Mouse (Mus musculus): Measurements from ENCODE around the gene Hif3a. TPM values are rescaled to one million over a fixed set of nuclear protein-coding genes. Genes with fewer than 3 reads are reported as not detected.
"Not testable (repeated sequence)": the region's sequence is repeated elsewhere in the genome, so short reads cannot be mapped to it uniquely, and the experiment has no call there.

Gene Hif3a
- polyA plus RNA-seq, 1 experiment from 2014 or later = 7.6 TPM

- no peaks in the 10 kb centered on the region for H3K9me3 ChIP-seq (ENCODE audit: control insufficient read depth, low read length)
- WGBS = 71% methylated on average over 23 of the region's 23 CpGs
- no peak within 1 kb of the TSS for H3K4me2 ChIP-seq (ENCODE audit: low read depth)
- H3K4me1 ChIP-seq (ENCODE audit: control insufficient read depth, insufficient read depth, low read length) = no peaks in the 10 kb centered on the region
- no peak within 1 kb of the TSS for H3K27ac ChIP-seq (ENCODE audit: low read depth, low read length)
- no peak within 1 kb of the TSS for H3K9ac ChIP-seq (ENCODE audit: low read length)
- DNase-seq (ENCODE audit: low spot score) (peak; percentile 55), ATAC-seq (ENCODE audit: insufficient read depth, low FRiP score, low TSS enrichment) (peak; percentile 67)
- H3K4me3 ChIP-seq (ENCODE audit: low read depth, low read length) = no peak within 1 kb of the TSS
- H3K36me3 ChIP-seq (ENCODE audit: control insufficient read depth, insufficient read depth, low read length) = no peaks in the 10 kb centered on the region
- H3K27me3 ChIP-seq (ENCODE audit: control insufficient read depth, insufficient read depth, low read length) = no peaks in the 10 kb centered on the region
Observed at GRCm38 (mm10) chr7:17073904-17074615, 11.8 kb upstream of the Hif3a start, which contains the start of gene Psg16. Gene Psg16 (plus strand): TSS chr7:17074040.

GRCm38 (mm10) chr7:17073513-17073903, 11.3 kb upstream of the Hif3a start:
- Histone ChIP-seq H3K27ac (ENCODE audit: low read depth, low read length) (no peak overlapping the region), H3K9me3 (ENCODE audit: control insufficient read depth, low read length) (no peaks in the 10 kb centered on the region), H3K4me3 (ENCODE audit: low read depth, low read length) (no peak overlapping the region), H3K27me3 (ENCODE audit: control insufficient read depth, insufficient read depth, low read length) (no peaks in the 10 kb centered on the region), H3K4me1 (ENCODE audit: control insufficient read depth, insufficient read depth, low read length) (no peaks in the 10 kb centered on the region), H3K9ac (ENCODE audit: low read length) (no peak overlapping the region), H3K36me3 (ENCODE audit: control insufficient read depth, insufficient read depth, low read length) (no peaks in the 10 kb centered on the region), H3K4me2 (ENCODE audit: low read depth) (no peak overlapping the region)
- DNase-seq (ENCODE audit: low spot score) (no peak), ATAC-seq (ENCODE audit: insufficient read depth, low FRiP score, low TSS enrichment) (no peak)
- 53% methylated on average over 5 of the region's 5 CpGs for WGBS

- not testable (repeated sequence) for H3K9me3 ChIP-seq (ENCODE audit: control insufficient read depth, low read length); H3K9ac ChIP-seq (ENCODE audit: low read length); H3K4me1 ChIP-seq (ENCODE audit: control insufficient read depth, insufficient read depth, low read length); DNase-seq (ENCODE audit: low spot score); H3K4me2 ChIP-seq (ENCODE audit: low read depth); H3K4me3 ChIP-seq (ENCODE audit: low read depth, low read length); H3K36me3 ChIP-seq (ENCODE audit: control insufficient read depth, insufficient read depth, low read length); ATAC-seq (ENCODE audit: insufficient read depth, low FRiP score, low TSS enrichment); H3K27me3 ChIP-seq (ENCODE audit: control insufficient read depth, insufficient read depth, low read length); H3K27ac ChIP-seq (ENCODE audit: low read depth, low read length)
- 71% methylated on average over 5 of the region's 5 CpGs for WGBS
Observed at GRCm38 (mm10) chr7:17067651-17068050, 5.4 kb upstream of the Hif3a start.

GRCm38 (mm10) chr7:17067000-17067399, 4.8 kb upstream of the Hif3a start:
- no peak overlapping the region for H3K4me2 ChIP-seq (ENCODE audit: low read depth)
- DNase-seq (ENCODE audit: low spot score) (no peak), ATAC-seq (ENCODE audit: insufficient read depth, low FRiP score, low TSS enrichment) (no peak)
- no peak overlapping the region for H3K9ac ChIP-seq (ENCODE audit: low read length)
- H3K9me3 ChIP-seq (ENCODE audit: control insufficient read depth, low read length) = no peaks in the 10 kb centered on the region
- no peak overlapping the region for H3K27ac ChIP-seq (ENCODE audit: low read depth, low read length)
- no peaks in the 10 kb centered on the region for H3K36me3 ChIP-seq (ENCODE audit: control insufficient read depth, insufficient read depth, low read length)
- no peak overlapping the region for H3K4me3 ChIP-seq (ENCODE audit: low read depth, low read length)
- H3K4me1 ChIP-seq (ENCODE audit: control insufficient read depth, insufficient read depth, low read length) = no peaks in the 10 kb centered on the region
- H3K27me3 ChIP-seq (ENCODE audit: control insufficient read depth, insufficient read depth, low read length) = no peaks in the 10 kb centered on the region

- no peak overlapping the region for H3K9ac ChIP-seq (ENCODE audit: low read length)
- WGBS = 15% methylated on average over 2 of the region's 2 CpGs
- no peaks in the 10 kb centered on the region for H3K27me3 ChIP-seq (ENCODE audit: control insufficient read depth, insufficient read depth, low read length)
- H3K4me3 ChIP-seq (ENCODE audit: low read depth, low read length) = no peak overlapping the region
- H3K4me2 ChIP-seq (ENCODE audit: low read depth) = no peak overlapping the region
- no peak for ATAC-seq (ENCODE audit: insufficient read depth, low FRiP score, low TSS enrichment)
- DNase-seq (ENCODE audit: low spot score) = peak; percentile 75
- H3K9me3 ChIP-seq (ENCODE audit: control insufficient read depth, low read length) = no peaks in the 10 kb centered on the region
- no peaks in the 10 kb centered on the region for H3K36me3 ChIP-seq (ENCODE audit: control insufficient read depth, insufficient read depth, low read length)
- H3K27ac ChIP-seq (ENCODE audit: low read depth, low read length) = no peak overlapping the region
- no peaks in the 10 kb centered on the region for H3K4me1 ChIP-seq (ENCODE audit: control insufficient read depth, insufficient read depth, low read length)
Observed at GRCm38 (mm10) chr7:17066412-17066811, 4.2 kb upstream of the Hif3a start.

GRCm38 (mm10) chr7:17065620-17066019, 3.4 kb upstream of the Hif3a start:
- Histone ChIP-seq H3K4me2 (ENCODE audit: low read depth) (no peak overlapping the region), H3K9ac (ENCODE audit: low read length) (no peak overlapping the region), H3K4me1 (ENCODE audit: control insufficient read depth, insufficient read depth, low read length) (no peaks in the 10 kb centered on the region), H3K27ac (ENCODE audit: low read depth, low read length) (no peak overlapping the region), H3K9me3 (ENCODE audit: control insufficient read depth, low read length) (no peaks in the 10 kb centered on the region), H3K27me3 (ENCODE audit: control insufficient read depth, insufficient read depth, low read length) (no peaks in the 10 kb centered on the region), H3K36me3 (ENCODE audit: control insufficient read depth, insufficient read depth, low read length) (no peaks in the 10 kb centered on the region), H3K4me3 (ENCODE audit: low read depth, low read length) (no peak overlapping the region)
- WGBS = 85% methylated on average over 9 of the region's 9 CpGs
- DNase-seq (ENCODE audit: low spot score) = no peak
- ATAC-seq (ENCODE audit: insufficient read depth, low FRiP score, low TSS enrichment) = no peak

GRCm38 (mm10) chr7:17062845-17063244, 618 bp upstream of the Hif3a start:
- H3K36me3 ChIP-seq (ENCODE audit: control insufficient read depth, insufficient read depth, low read length) = no peaks in the 10 kb centered on the region
- no peaks in the 10 kb centered on the region for H3K9me3 ChIP-seq (ENCODE audit: control insufficient read depth, low read length)
- no peak for DNase-seq (ENCODE audit: low spot score)
- H3K27me3 ChIP-seq (ENCODE audit: control insufficient read depth, insufficient read depth, low read length) = no peaks in the 10 kb centered on the region
- H3K27ac ChIP-seq (ENCODE audit: low read depth, low read length) = no peak overlapping the region
- peaks cover 4% of the 10 kb centered on the region; the same call in 1 of the 2 replicates for H3K4me1 ChIP-seq (ENCODE audit: control insufficient read depth, insufficient read depth, low read length)
- H3K9ac ChIP-seq (ENCODE audit: low read length) = peak overlapping the region; percentile 14; the same call in 1 of the 2 replicates
- peak overlapping the region; percentile 36 for H3K4me3 ChIP-seq (ENCODE audit: low read depth, low read length)
- peak; percentile 10; the same call in 1 of the 2 replicates for ATAC-seq (ENCODE audit: insufficient read depth, low FRiP score, low TSS enrichment)
- H3K4me2 ChIP-seq (ENCODE audit: low read depth) = peak overlapping the region; percentile 60
- WGBS = 26% methylated on average over 11 of the region's 11 CpGs

GRCm38 (mm10) chr7:17060782-17061605, 1.2 kb downstream of the Hif3a start:
- 84% methylated on average over 22 of the region's 22 CpGs for WGBS
- Histone ChIP-seq H3K4me2 (ENCODE audit: low read depth) (no peak overlapping the region), H3K27ac (ENCODE audit: low read depth, low read length) (no peak overlapping the region), H3K4me1 (ENCODE audit: control insufficient read depth, insufficient read depth, low read length) (peaks cover 10% of the 10 kb centered on the region), H3K36me3 (ENCODE audit: control insufficient read depth, insufficient read depth, low read length) (no peaks in the 10 kb centered on the region), H3K4me3 (ENCODE audit: low read depth, low read length) (no peak overlapping the region), H3K27me3 (ENCODE audit: control insufficient read depth, insufficient read depth, low read length) (no peaks in the 10 kb centered on the region), H3K9ac (ENCODE audit: low read length) (no peak overlapping the region), H3K9me3 (ENCODE audit: control insufficient read depth, low read length) (no peaks in the 10 kb centered on the region)
- ATAC-seq (ENCODE audit: insufficient read depth, low FRiP score, low TSS enrichment) (no peak), DNase-seq (ENCODE audit: low spot score) (no peak)
